Mouse (Mus musculus): Measurements from ENCODE around the gene Shroom3. TPM values are rescaled to one million over a fixed set of nuclear protein-coding genes. Genes with fewer than 3 reads are reported as not detected.

The Shroom3 gene
- polyA plus RNA-seq, 1 experiment from 2014 or later, result 8.0 TPM

DNA sequence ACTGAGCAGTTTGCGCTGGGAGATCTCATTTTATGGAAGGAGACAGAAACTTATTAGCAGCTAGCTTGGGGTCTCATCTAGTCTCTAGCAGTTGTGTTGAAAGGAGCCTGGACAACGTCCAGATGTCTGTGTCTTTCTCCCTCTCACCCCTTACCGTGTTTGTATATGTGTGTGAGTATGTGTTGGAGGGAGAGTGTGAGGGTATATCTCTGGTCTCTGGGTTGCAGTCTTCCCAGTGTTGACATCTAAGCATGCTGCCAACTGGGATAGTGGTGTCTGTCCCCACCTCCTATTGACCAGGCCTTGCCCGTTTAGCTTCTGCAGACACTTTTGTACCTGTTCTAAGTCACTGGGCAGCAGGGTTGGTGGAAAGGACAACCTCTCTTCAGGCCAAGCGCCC lies 207.7 kb downstream of the Shroom3 start:
- 52% methylated on average over 5 of the region's 5 CpGs for WGBS
- no peak for TF ChIP-seq CTCF (IDR thresholded peaks at IDR 0.05; ENCODE audit: low read depth)
- Histone ChIP-seq H3K36me3 (ENCODE audit: control insufficient read depth, insufficient read depth) (no peaks in the 10 kb centered on the region), H3K9ac (ENCODE audit: low read depth, low read length) (no peak overlapping the region), H3K4me1 (replicated peaks; ENCODE audit: control insufficient read depth, insufficient read depth, low read length) (peaks cover 18% of the 10 kb centered on the region; the same call in 1 of the 2 replicates), H3K4me2 (replicated peaks; ENCODE audit: low read depth) (no peak overlapping the region), H3K4me3 (ENCODE audit: low read depth, low read length) (no peak overlapping the region), H3K9me3 (ENCODE audit: control insufficient read depth) (no peaks in the 10 kb centered on the region), H3K27me3 (replicated peaks; ENCODE audit: control insufficient read depth, insufficient read depth, low read length) (no peaks in the 10 kb centered on the region), H3K27ac (ENCODE audit: low read depth, low read length) (no peak overlapping the region)
- ATAC-seq, result no peak

DNA sequence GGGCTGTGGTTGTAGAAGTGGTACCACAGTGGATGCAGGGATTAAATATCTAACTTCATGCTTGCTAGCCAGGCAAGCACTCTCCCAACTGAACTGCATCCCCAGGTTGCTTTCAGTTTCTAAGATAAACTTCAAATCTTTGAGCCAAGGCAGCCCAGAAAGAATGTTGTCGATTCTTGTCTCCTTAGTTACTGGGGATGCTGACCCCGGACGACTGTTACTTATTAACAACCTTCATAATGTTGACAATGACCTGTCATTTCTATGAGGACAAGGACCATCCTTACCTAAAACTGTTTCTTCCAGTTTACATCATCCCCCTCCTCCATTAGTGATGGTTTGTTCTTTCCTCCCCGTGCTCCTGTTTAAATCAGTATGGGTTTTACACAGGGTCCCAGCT lies 210.0 kb downstream of the Shroom3 start:
- H3K9ac ChIP-seq (ENCODE audit: low read depth, low read length), result no peak overlapping the region
- no peaks in the 10 kb centered on the region for H3K36me3 ChIP-seq (ENCODE audit: control insufficient read depth, insufficient read depth)
- H3K27ac ChIP-seq (ENCODE audit: low read depth, low read length), result no peak overlapping the region; the same call in 1 of the 2 replicates
- H3K9me3 ChIP-seq (ENCODE audit: control insufficient read depth), result no peaks in the 10 kb centered on the region
- no peak overlapping the region for H3K4me2 ChIP-seq (replicated peaks; ENCODE audit: low read depth)
- no peak for TF ChIP-seq CTCF (IDR thresholded peaks at IDR 0.05; ENCODE audit: low read depth)
- H3K4me3 ChIP-seq (ENCODE audit: low read depth, low read length), result no peak overlapping the region
- WGBS, result 25% methylated on average over 4 of the region's 4 CpGs
- H3K27me3 ChIP-seq (replicated peaks; ENCODE audit: control insufficient read depth, insufficient read depth, low read length), result no peaks in the 10 kb centered on the region
- ATAC-seq, result no peak
- peaks cover 17% of the 10 kb centered on the region; the same call in 1 of the 2 replicates for H3K4me1 ChIP-seq (replicated peaks; ENCODE audit: control insufficient read depth, insufficient read depth, low read length)

DNA sequence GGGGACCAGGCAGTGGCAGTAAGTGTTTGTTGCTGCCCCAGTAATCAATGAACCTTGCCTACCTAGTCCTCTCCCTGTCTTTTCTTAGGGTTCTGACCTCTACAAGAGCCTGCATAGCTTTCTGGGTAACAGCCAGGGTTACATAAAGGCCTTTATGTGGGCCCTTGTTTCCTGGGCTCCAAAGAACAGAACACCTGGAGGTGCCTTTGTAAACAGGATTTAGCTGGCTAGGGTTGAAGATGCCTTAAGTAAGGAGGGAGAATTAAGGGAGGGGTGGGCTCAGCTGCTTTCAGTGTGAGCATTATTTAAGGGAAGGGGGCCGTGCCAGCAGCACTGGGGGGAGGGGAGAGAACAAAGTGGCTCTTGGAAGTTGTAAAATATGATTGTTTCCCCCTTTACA lies 210.5 kb downstream of the Shroom3 start:
- Histone ChIP-seq H3K4me1 (replicated peaks; ENCODE audit: control insufficient read depth, insufficient read depth, low read length) (peaks cover 17% of the 10 kb centered on the region; the same call in 1 of the 2 replicates), H3K27ac (ENCODE audit: low read depth, low read length) (no peak overlapping the region; the same call in 1 of the 2 replicates), H3K9ac (ENCODE audit: low read depth, low read length) (no peak overlapping the region), H3K4me3 (ENCODE audit: low read depth, low read length) (no peak overlapping the region), H3K36me3 (ENCODE audit: control insufficient read depth, insufficient read depth) (no peaks in the 10 kb centered on the region), H3K4me2 (replicated peaks; ENCODE audit: low read depth) (no peak overlapping the region), H3K27me3 (replicated peaks; ENCODE audit: control insufficient read depth, insufficient read depth, low read length) (no peaks in the 10 kb centered on the region), H3K9me3 (ENCODE audit: control insufficient read depth) (no peaks in the 10 kb centered on the region)
- no peak for TF ChIP-seq CTCF (IDR thresholded peaks at IDR 0.05; ENCODE audit: low read depth)
- no peak for ATAC-seq
- WGBS, result 22% methylated on average over 1 of the region's 1 CpGs

DNA sequence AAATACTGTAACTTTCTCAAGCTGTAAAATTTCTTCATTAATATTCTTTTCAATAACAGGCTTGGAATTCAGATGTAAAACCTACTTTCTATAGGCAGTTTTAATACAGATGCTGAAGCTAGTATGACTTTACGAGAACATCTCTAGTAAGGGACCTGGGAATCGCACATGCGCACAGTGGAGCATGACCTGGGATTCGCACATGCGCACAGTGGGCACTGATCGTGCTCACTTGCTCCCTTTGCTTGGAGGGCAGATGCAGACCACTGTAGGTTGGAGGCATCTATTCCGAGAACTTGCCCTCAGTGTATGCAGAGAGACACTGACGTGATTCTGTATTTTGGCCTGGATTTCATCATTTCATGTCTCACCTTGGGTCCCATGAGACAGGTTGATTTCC lies 212.6 kb downstream of the Shroom3 start:
- Histone ChIP-seq H3K27me3 (replicated peaks; ENCODE audit: control insufficient read depth, insufficient read depth, low read length) (no peaks in the 10 kb centered on the region), H3K4me1 (replicated peaks; ENCODE audit: control insufficient read depth, insufficient read depth, low read length) (peaks cover 14% of the 10 kb centered on the region), H3K4me3 (ENCODE audit: low read depth, low read length) (no peak overlapping the region), H3K9ac (ENCODE audit: low read depth, low read length) (no peak overlapping the region), H3K4me2 (replicated peaks; ENCODE audit: low read depth) (no peak overlapping the region), H3K27ac (ENCODE audit: low read depth, low read length) (no peak overlapping the region), H3K36me3 (ENCODE audit: control insufficient read depth, insufficient read depth) (no peaks in the 10 kb centered on the region), H3K9me3 (ENCODE audit: control insufficient read depth) (no peaks in the 10 kb centered on the region)
- no peak for ATAC-seq
- 95% methylated on average over 8 of the region's 8 CpGs for WGBS
- TF ChIP-seq CTCF (IDR thresholded peaks at IDR 0.05; ENCODE audit: low read depth), result no peak

DNA sequence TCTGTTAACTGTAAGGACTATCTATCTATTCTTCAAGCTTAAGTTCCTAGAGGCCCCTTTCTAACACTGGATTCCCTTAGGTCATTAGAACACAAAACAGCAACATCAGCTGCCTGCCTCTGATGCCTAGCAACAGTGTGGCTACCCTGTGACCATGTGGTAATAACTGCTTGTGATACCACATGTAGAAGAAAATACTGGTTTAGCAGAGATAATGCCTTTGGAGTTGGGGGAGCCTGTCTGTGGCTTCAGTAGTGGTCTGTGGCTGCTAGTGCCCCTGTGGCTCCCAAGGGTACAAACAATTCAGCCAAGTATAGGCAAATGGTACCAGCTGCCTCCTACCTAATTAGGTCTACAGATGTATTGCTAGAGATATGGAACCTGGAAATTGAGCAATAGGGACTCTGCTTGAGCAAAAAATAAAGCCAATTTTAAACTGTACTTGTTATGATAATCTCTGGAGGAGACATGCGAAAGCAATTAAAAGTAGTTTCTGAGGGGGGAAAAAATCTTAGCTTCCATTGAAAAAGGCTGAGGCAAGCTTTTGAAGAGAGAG lies 213.6 kb downstream of the Shroom3 start:
- H3K4me1 ChIP-seq (replicated peaks; ENCODE audit: control insufficient read depth, insufficient read depth, low read length), result peaks cover 14% of the 10 kb centered on the region
- H3K27ac ChIP-seq (ENCODE audit: low read depth, low read length), result peak overlapping the region; percentile 84; the same call in 1 of the 2 replicates
- no peaks in the 10 kb centered on the region for H3K27me3 ChIP-seq (replicated peaks; ENCODE audit: control insufficient read depth, insufficient read depth, low read length)
- peak overlapping the region; percentile 81; the same call in 1 of the 2 replicates for H3K4me2 ChIP-seq (replicated peaks; ENCODE audit: low read depth)
- TF ChIP-seq CTCF (IDR thresholded peaks at IDR 0.05; ENCODE audit: low read depth), result no peak
- no peaks in the 10 kb centered on the region for H3K36me3 ChIP-seq (ENCODE audit: control insufficient read depth, insufficient read depth)
- 50% methylated on average over 1 of the region's 1 CpGs for WGBS
- no peak overlapping the region for H3K9ac ChIP-seq (ENCODE audit: low read depth, low read length)
- ATAC-seq, result no peak
- H3K4me3 ChIP-seq (ENCODE audit: low read depth, low read length), result peak overlapping the region; percentile 86
- H3K9me3 ChIP-seq (ENCODE audit: control insufficient read depth), result no peaks in the 10 kb centered on the region

DNA sequence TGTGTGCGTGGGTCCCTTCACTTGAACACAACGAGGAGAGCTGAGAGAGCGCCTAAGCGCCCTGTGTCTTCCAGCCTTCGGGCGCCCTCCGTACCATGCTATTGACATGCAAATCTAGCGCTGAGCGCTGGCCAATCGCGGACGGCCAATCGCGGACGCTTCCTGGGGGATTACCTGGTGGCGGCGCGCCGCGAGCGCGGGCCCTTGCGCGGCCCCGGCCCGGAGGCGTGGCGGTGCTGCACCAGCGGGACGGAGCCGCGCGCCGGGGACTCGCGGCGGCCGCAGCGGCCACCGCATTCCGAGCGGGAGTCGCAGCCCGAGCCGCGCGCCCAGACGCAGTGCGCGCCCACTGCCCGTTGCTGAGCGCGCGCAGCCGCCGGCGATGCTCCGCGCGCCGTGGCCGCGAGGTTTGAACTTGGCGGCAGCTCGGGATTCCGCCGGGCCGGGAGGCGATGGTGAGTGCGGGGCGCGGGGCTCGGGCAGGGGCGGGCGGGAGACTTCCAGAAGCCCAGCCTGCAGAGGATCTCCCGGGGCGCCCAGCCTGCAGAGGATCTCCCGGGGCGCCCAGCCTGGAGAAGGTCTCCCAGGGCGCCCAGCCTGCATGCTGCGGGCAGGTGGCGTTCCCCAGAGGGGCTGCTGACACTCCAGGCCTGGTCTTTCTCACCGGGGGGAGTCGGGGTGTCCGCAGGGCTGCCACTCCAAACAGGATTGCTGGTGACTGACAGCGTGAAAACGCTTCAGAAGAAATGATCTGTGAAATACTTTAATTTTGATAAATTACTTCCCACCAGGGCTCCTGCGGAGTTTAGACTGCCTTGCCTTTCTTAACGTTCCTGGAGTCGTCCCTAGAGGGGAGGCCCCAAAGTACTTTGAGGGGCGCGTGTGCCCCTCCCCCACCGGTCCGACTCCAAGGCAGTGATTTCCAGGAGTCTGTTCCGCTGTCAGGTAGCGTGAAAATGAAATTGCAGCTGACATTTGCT lies 214.8 kb downstream of the Shroom3 start:
- H3K36me3 ChIP-seq (ENCODE audit: control insufficient read depth, insufficient read depth), result no peaks in the 10 kb centered on the region
- H3K4me3 ChIP-seq (ENCODE audit: low read depth, low read length), result peak overlapping the region; percentile 86
- H3K9me3 ChIP-seq (ENCODE audit: control insufficient read depth), result no peaks in the 10 kb centered on the region
- H3K9ac ChIP-seq (ENCODE audit: low read depth, low read length), result peak overlapping the region; percentile 79
- peaks cover 12% of the 10 kb centered on the region for H3K4me1 ChIP-seq (replicated peaks; ENCODE audit: control insufficient read depth, insufficient read depth, low read length)
- peak overlapping the region; percentile 84 for H3K27ac ChIP-seq (ENCODE audit: low read depth, low read length)
- ATAC-seq, result peak; percentile 92
- peak overlapping the region; percentile 81 for H3K4me2 ChIP-seq (replicated peaks; ENCODE audit: low read depth)
- TF ChIP-seq CTCF (IDR thresholded peaks at IDR 0.05; ENCODE audit: low read depth), result peak; percentile 5; the same call in 1 of the 2 replicates
- no peaks in the 10 kb centered on the region for H3K27me3 ChIP-seq (replicated peaks; ENCODE audit: control insufficient read depth, insufficient read depth, low read length)
- WGBS, result under 1% methylated on average over 94 of the region's 96 CpGs
